Mouse (Mus musculus) heart, postnatal 10 days (tissue): ENCODE measurements around the gene Olfr24. TPM values are rescaled to one million over a fixed set of nuclear protein-coding genes. Genes with fewer than 3 reads are reported as not detected.
"Not testable (repeated sequence)": the region's sequence is repeated elsewhere in the genome, so short reads cannot be mapped to it uniquely, and the experiment has no call there.

Experiments used
- DNase-seq, 2 experiments: peaks; one replicate each; pipeline ENCODE4 v3.0.0; 2021
- intact Hi-C: fragments of 180-260 bp; cut with DNase I; formaldehyde crosslinking; loops from one replicate; pipeline ENCODE4 v1.15.1; 2025
- total RNA-seq, 2 experiments: library from RNA; stranded (reverse); gene quantifications; 2 replicates each; pipeline ENCODE4 v1.2.3; 2021

The Olfr24 gene
- not detected for total RNA-seq

DNA sequence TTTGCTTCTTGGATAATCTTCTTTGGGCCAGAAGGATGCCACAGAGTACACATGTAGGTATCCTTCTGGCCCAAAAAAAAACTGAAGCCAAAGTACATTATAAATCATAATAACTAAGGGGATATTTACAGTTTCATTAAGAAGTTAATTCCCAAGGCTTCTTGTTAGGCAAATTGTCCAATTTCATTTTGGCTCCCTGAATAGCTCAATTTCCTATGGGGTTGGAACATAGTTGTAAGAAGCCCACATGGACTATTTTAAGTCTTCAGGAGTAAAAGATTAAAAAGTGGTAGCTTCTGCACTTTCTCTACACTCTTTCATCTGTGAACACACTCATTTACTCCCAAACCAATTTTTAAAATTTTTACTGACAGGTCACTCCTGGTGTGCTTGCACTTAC is at the start of gene Olfr24:
Gene Olfr24 (minus strand): TSS at position 101 of the 400 bp plus-strand sequence.
- no peak for DNase-seq
- intact Hi-C loops = no loop called here

DNA sequence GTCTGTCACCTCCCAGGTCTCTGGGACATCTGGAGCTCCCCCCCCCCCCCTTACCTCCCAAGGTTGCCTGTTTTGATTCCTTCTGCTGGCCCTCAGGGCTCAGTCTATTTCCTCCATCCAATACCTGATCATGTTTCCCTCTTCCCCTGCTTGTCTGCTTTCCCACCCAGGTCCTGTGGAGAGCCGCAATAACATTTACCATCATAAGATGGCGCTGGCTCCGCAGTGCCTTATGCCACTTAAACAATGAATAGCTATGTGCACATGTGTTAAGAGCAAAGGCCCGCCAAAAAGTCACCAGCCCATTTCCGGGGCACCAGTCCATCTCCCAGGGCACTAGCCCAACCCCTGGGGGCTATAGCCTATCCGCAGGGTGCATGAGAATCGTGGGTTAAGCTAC is 21.5 kb upstream of the Olfr24 start:
- DNase-seq = no peak
- intact Hi-C loops = no loop called here

DNA sequence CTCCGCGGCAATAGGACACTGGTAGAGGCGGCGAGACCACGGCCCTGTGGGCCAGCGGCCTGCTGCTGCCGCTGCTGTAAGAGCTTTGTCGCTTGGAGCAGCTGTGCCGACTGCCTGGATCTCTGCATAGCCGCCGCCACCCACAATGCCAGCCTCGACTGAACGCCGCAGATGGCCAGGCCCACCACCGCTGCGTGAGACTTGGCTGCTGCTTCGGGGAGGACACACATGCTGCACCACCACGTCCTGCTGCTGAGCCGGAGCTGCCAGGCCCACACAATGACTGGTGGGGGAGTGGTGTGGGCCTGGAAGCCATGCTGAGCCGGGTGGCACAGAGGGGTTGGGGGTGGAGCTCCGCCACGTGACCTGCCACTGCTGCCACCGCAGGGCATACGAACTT is 15.7 kb upstream of the Olfr24 start:
- intact Hi-C loops = no loop called here
- DNase-seq = peak in 1 of 2 experiments; percentile 1

DNA sequence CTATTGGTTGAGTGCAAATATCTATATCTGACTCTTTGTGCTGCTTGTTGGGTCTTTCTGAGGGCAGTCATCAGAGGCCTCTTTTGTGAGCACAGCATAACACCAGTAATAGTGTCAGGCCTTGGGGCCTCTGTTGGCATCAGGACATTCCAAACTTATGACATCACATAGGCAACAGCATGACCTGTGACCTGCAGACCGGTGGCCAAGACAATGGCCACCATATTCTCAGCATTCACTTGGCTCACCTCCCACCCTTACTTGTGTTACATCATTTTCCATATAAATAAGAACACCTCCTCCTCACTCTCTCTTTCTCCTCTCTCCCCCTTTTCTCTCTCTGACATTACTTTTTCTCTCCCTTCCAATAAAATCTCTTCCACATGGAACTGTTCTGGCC is 15.2 kb upstream of the Olfr24 start:
- DNase-seq = no peak
- intact Hi-C loops = no loop called here

DNA sequence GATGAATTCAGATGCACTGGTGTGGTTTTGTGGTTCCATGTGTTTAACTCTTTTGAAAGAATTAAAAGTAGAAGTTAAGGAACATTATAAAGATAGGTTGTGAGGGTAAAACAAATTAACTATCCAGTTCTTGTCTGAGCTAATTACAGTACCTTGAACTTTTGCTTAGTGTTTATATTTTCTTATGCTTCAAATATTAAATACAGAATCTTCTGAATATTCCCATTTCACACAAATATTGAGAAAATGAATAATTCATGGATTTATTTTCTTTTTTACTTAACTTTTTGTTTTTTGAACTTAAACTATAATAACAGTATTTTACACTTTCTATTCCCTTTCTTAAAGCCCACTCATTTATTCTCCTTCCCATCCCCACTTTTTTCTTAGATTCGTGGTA is 8.2 kb downstream of the Olfr24 start:
- intact Hi-C loops = no loop called here

DNA sequence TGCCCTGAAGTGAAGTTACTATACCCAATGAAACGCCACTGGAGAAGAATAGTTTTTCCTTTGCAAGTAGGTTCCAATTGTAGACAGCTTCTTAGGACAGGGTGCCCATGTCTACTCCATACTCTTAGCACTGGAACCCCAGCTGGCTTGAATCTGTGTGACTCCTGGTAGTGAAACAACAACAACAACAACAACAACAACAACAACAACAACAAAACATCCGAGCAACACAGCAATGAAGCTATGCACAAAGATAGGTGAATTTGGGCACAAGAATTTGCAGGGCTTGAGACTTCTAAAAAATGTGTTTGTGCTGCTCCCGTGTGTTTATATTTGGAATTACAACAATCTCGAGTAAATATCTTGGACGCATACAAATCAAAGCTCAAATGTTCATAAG is 19.2 kb downstream of the Olfr24 start:
- peak in 1 of 2 experiments; percentile 30 for DNase-seq
- intact Hi-C loops = loop anchor here (10.0 kb wide), 1 partner anchor 460 kb away; no protein-coding TSS in a partner anchor

More for the DNA sequence above, 8.2 kb downstream of the Olfr24 start:
- DNase-seq = no peak

DNA sequence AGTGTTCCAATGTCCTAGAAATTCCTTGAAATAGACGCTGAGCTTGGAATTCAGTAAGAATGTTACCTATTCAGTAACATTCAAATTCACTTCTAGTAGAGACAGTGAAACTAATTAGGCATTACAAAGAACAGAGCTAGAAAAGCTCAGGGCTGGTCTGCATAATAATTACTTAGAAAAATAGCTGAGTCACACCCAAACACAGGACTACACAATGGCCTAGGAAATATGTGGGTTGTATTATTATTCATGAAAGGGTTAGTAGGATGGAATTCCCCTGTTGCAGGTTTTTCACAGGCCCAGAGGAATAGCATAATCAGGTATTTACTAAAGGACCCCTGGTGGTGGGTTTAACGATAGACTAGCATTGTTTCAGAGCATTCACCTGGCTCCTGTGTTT is 29.6 kb downstream of the Olfr24 start:
- intact Hi-C loops, DNase-seq: not testable (repeated sequence)

DNA sequence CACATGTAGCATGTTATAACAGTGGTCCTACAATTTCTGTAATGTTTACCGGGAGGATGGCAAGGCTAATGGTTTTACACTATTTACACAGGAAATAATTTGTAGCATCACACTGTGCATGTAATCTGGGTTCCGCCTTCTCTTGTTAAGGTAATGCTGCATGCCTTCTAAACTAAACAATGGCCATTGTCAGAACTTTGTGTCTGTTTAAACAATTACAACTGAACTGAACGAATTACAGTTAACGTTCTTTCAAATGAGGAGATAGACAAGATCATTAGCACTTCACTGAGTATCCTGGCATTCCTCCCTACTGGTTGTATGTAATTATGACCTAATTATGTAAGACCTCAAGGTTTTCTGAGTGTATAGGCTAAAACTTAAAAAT is 41.1 kb downstream of the Olfr24 start:
- DNase-seq = no peak
- intact Hi-C loops = no loop called here

DNA sequence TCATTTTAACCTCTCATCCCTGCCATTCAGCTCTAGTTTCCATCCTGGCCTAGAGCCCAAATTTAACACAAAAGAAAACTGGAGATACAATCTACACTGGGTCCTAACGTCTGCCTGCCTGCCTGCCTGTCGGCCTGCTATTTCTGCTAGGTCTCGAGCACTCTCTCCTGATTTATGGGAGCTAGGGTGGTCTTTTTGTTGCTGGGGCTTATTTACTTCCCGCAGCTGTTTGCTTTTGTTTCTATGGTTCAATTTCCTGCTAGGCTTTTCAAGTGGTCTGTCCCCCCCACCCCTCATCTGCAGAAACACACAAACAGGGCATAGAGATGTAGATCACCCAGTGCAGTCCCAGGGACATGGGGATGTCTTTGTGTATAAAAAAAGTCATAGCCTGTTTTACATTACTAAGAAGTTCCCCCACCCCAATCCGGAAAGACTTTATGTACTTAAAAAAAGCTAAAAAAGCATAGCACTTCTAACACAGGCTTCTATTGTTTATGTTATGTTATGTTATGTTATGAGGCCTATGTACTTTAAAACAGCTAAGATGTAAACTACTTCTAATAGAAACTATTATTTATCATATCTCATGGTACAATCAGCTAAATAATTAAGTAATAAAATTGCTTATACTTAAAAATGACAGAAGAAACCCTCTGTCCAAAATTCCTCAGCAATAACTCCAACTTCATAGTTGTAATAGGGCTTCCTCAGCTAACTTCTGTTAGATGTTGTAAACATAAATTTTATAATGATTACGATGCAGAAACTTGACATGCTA is 41.7 kb downstream of the Olfr24 start:
- intact Hi-C loops = no loop called here
- peak in 1 of 2 experiments; percentile 2 for DNase-seq

DNA sequence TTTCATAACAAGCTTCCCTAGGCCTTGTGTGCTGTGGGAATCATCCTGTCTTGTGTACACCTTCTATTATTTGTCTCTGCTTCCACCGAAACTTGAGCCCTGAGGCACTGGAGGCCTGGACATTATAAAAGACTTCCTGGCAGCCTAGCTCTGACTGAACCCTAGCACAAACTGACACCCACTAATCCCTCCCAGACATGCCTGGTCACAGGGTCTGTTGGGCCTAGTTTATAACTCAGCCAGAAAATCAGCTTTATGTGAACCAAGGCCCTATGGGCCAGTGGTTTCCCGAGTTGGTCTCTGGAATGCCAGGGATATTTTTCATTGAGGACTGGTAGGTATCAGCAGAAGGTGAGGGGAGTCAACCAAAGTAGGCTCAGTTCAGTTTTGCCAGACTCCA is 42.8 kb downstream of the Olfr24 start:
- intact Hi-C loops = no loop called here
- DNase-seq = no peak

DNA sequence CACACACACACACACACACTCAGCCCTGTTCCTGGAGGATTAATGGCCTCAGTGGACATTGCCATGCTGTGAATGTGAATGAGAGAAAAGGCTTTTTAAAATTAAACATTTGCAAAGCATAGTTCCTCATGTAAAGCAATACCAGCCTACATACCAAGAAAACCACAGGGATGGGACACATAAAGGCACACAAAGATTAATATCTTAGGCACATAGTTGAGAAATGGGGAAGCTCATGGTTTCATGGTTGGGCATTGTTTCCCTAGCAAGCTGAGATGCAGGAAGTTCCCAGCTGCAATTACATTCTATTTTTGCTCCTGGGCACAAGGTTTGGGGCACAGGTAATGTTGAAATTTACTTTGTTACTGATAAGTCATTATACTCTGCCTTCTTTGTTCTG is 58.2 kb downstream of the Olfr24 start:
- no peak for DNase-seq
- intact Hi-C loops = no loop called here

Other genes starting within 250 kb of the Olfr24 start
- 1 to 10 TPM; 7.6 to 9.5 TPM for gene Muc16, start 89.5 kb downstream of the Olfr24 start, total RNA-seq
- gene Olfr828, start 55.5 kb upstream of the Olfr24 start, total RNA-seq = not detected
- gene Olfr829, start 90.9 kb upstream of the Olfr24 start, total RNA-seq = not detected
- not detected for gene Olfr830, start 110.7 kb upstream of the Olfr24 start, total RNA-seq
- gene Olfr832, start 173.1 kb upstream of the Olfr24 start, total RNA-seq = not detected
- gene Olfr834, start 224.0 kb upstream of the Olfr24 start, total RNA-seq = not detected